Mouse (Mus musculus) stomach, postnatal 0 days (tissue): ENCODE results near the gene Pdia2. TPM values are rescaled to one million over a fixed set of nuclear protein-coding genes. Genes with fewer than 3 reads are reported as not detected.
"Not testable (repeated sequence)": the region's sequence is repeated elsewhere in the genome, so short reads cannot be mapped to it uniquely, and the experiment has no call there.

Source experiments
- ATAC-seq: fragments of 200-750 bp; cut with Nextera tagmentation; 2 replicates; pipeline ENCODE4 v1.8.0; 2017; ENCODE audit not compliant: low FRiP score, low TSS enrichment
- DNase-seq: peaks from one replicate; pipeline ENCODE4 v3.0.0-alpha.2; 2016; ENCODE audit warnings: low spot score
- H3K27ac ChIP-seq: fragments of 300-500 bp; sonication (generic); replicated peaks from 2 replicates; pipeline ENCODE4 v1.5.1; 2014; ENCODE audit warnings: mild to moderate bottlenecking, control low read depth
- H3K27me3 ChIP-seq: fragments of 300-500 bp; sonication (generic); 2 replicates; pipeline ENCODE4 v1.6.1; 2014; ENCODE audit warnings: low read length; ENCODE audit not compliant: control insufficient read depth, insufficient read depth
- H3K36me3 ChIP-seq: fragments of 300-500 bp; sonication (generic); 2 replicates; pipeline ENCODE4 v1.6.1; 2014; ENCODE audit warnings: low read length, mixed read lengths; ENCODE audit not compliant: control insufficient read depth, insufficient read depth
- H3K4me1 ChIP-seq: fragments of 300-500 bp; sonication (generic); replicated peaks from 2 replicates; pipeline ENCODE4 v1.6.1; 2014; ENCODE audit warnings: antibody characterized with exemption; ENCODE audit not compliant: control insufficient read depth, insufficient read depth
- H3K4me2 ChIP-seq: fragments of 300-500 bp; sonication (generic); replicated peaks from 2 replicates; pipeline ENCODE4 v1.6.1; 2014; ENCODE audit warnings: low read depth, mild to moderate bottlenecking, control low read depth, moderate library complexity
- H3K4me3 ChIP-seq: fragments of 300-500 bp; sonication (generic); 2 replicates; pipeline ENCODE4 v1.5.1; 2014; ENCODE audit warnings: low read depth, low read length, control low read depth
- H3K9ac ChIP-seq: fragments of 300-500 bp; sonication (generic); 2 replicates; pipeline ENCODE4 v1.6.1; 2014; ENCODE audit warnings: mild to moderate bottlenecking, low read length, control low read depth, mixed read lengths
- H3K9me3 ChIP-seq: fragments of 300-500 bp; sonication (generic); 2 replicates; pipeline ENCODE4 v1.6.1; 2016; ENCODE audit warnings: low read length; ENCODE audit not compliant: control insufficient read depth
- CTCF ChIP-seq: IDR thresholded peaks from 2 replicates; pipeline ENCODE4 v1.5.1; 2016; ENCODE audit warnings: antibody characterized with exemption, low read depth, mild to moderate bottlenecking, moderate library complexity
- EP300 ChIP-seq: optimal IDR thresholded peaks from 2 replicates; pipeline ENCODE3; 2016; ENCODE audit warnings: antibody characterized with exemption
- WGBS: fragments of 180-500 bp; shearing (Covaris S2); extraction: QIAGEN DNeasy Blood & Tissue Kit; methylation state at CpG from one replicate; pipeline ENCODE4 v1.1.7; 2014; 5-methylcytosine and 5-hydroxymethylcytosine counted together
- polyA plus RNA-seq: library from polyadenylated mRNA; unstranded; fragments of >200 nt; fragmentation: Nextera tagmentation; extraction: Ambion mirVana; gene quantifications from 2 replicates; pipeline ENCODE4 v1.2.1, GENCODE M21; 2015

The Pdia2 gene
- polyA plus RNA-seq, 1 experiment from 2014 or later: 172 TPM

- no peak overlapping the region for H3K9ac ChIP-seq
- TF ChIP-seq CTCF (no peak), EP300 (no peak)
Observed at GRCm38 (mm10) chr17:26181179-26181578, 17.7 kb downstream of the Pdia2 start.

GRCm38 (mm10) chr17:26178611-26179010, 20.3 kb downstream of the Pdia2 start:
- Histone ChIP-seq H3K27me3 (no peaks in the 10 kb centered on the region), H3K4me1 (no peaks in the 10 kb centered on the region), H3K4me2 (no peak overlapping the region), H3K4me3 (no peak overlapping the region), H3K9me3 (no peaks in the 10 kb centered on the region), H3K9ac (no peak overlapping the region), H3K36me3 (peaks cover 7% of the 10 kb centered on the region), H3K27ac (no peak overlapping the region)
- DNase-seq (no peak), ATAC-seq (no peak)
- TF ChIP-seq CTCF (no peak), EP300 (no peak)

More at GRCm38 (mm10) chr17:26181179-26181578, 17.7 kb downstream of the Pdia2 start:
- H3K27ac ChIP-seq: no peak overlapping the region
- DNase-seq: no peak
- no peaks in the 10 kb centered on the region for H3K4me1 ChIP-seq
- H3K36me3 ChIP-seq: peaks cover 10% of the 10 kb centered on the region
- no peak for ATAC-seq
- no peaks in the 10 kb centered on the region for H3K9me3 ChIP-seq
- no peak overlapping the region for H3K4me3 ChIP-seq
- H3K4me2 ChIP-seq: no peak overlapping the region
- WGBS: 89% methylated on average over 3 of the region's 3 CpGs
- no peaks in the 10 kb centered on the region for H3K27me3 ChIP-seq

GRCm38 (mm10) chr17:26175248-26175647, 23.6 kb downstream of the Pdia2 start:
- not testable (repeated sequence) for DNase-seq, ATAC-seq

GRCm38 (mm10) chr17:26168039-26168438, 30.8 kb downstream of the Pdia2 start:
- Histone ChIP-seq H3K27me3 (no peaks in the 10 kb centered on the region), H3K4me1 (no peaks in the 10 kb centered on the region), H3K36me3 (no peaks in the 10 kb centered on the region), H3K9ac (no peak overlapping the region), H3K9me3 (no peaks in the 10 kb centered on the region), H3K4me2 (no peak overlapping the region), H3K4me3 (no peak overlapping the region), H3K27ac (no peak overlapping the region)
- DNase-seq (peak; percentile 31), ATAC-seq (peak; percentile 91)
- 62% methylated on average over 2 of the region's 2 CpGs for WGBS
- no peak for TF ChIP-seq EP300
- TF ChIP-seq CTCF: no peak

More at GRCm38 (mm10) chr17:26175248-26175647, 23.6 kb downstream of the Pdia2 start:
- WGBS: 79% methylated on average over 2 of the region's 2 CpGs
- not testable (repeated sequence) for H3K36me3 ChIP-seq, H3K4me1 ChIP-seq, H3K27me3 ChIP-seq, H3K9me3 ChIP-seq, H3K27ac ChIP-seq, H3K4me3 ChIP-seq, H3K9ac ChIP-seq, H3K4me2 ChIP-seq
- peak; percentile 48 for TF ChIP-seq CTCF

- 59% methylated on average over 1 of the region's 1 CpGs for WGBS
- Histone ChIP-seq H3K27ac (no peak overlapping the region), H3K4me3 (no peak overlapping the region), H3K27me3 (no peaks in the 10 kb centered on the region), H3K36me3 (no peaks in the 10 kb centered on the region), H3K4me2 (no peak overlapping the region), H3K9ac (no peak overlapping the region), H3K4me1 (0 out of 2 replicates have a peak, but pooled peaks cover 3% of the 10 kb centered on the region), H3K9me3 (no peaks in the 10 kb centered on the region)
- ATAC-seq (no peak), DNase-seq (no peak)
- TF ChIP-seq EP300 (no peak), CTCF (no peak)
Observed at GRCm38 (mm10) chr17:26162736-26163135, 36.2 kb downstream of the Pdia2 start.

GRCm38 (mm10) chr17:26151886-26152630, 46.8 kb downstream of the Pdia2 start:
- DNase-seq: no peak
- Histone ChIP-seq H3K36me3 (no peaks in the 10 kb centered on the region; the same call in 1 of the 2 replicates), H3K9me3 (no peaks in the 10 kb centered on the region), H3K27me3 (no peaks in the 10 kb centered on the region), H3K4me3 (no peak overlapping the region), H3K4me1 (no peaks in the 10 kb centered on the region), H3K4me2 (no peak overlapping the region), H3K27ac (no peak overlapping the region), H3K9ac (no peak overlapping the region)
- ATAC-seq: no peak
- 94% methylated on average over 2 of the region's 2 CpGs for WGBS
- TF ChIP-seq EP300: no peak
- TF ChIP-seq CTCF: no peak
